Mouse (Mus musculus) CH12.LX (cell line): Measurements from ENCODE around the gene Gtf3c5. TPM values are rescaled to one million over a fixed set of nuclear protein-coding genes. Genes with fewer than 3 reads are reported as not detected.

Experiments used
- DNase-seq: peaks from one replicate; pipeline ENCODE4 v3.0.0-alpha.2; 2013; ENCODE audit errors: extremely low read depth
- H3K27ac ChIP-seq: 2 replicates; pipeline ENCODE4 v1.5.1; 2012; ENCODE audit warnings: low read depth, mild to moderate bottlenecking, control low read depth, moderate library complexity; ENCODE audit not compliant: insufficient read depth
- H3K27me3 ChIP-seq: replicated peaks from 2 replicates; pipeline ENCODE3; 2012; ENCODE audit warnings: inconsistent platforms
- H3K36me3 ChIP-seq, 2 experiments: replicated peaks in 1 of 2; 2 replicates each; pipeline versions ENCODE3 to v1.6.1; 2012; ENCODE audit warnings: inconsistent platforms in 1 of 2, low read length in 1 of 2, mild to moderate bottlenecking in 1 of 2, mixed read lengths in 1 of 2, moderate library complexity in 1 of 2; ENCODE audit not compliant: control insufficient read depth in 1 of 2, insufficient read depth in 1 of 2
- H3K4me1 ChIP-seq, 2 experiments: 2 replicates each; pipeline ENCODE4 v1.6.1; 2012; ENCODE audit warnings: inconsistent platforms in 1 of 2, moderate library complexity in 1 of 2; ENCODE audit not compliant: insufficient read depth in 2 of 2, control insufficient read depth in 1 of 2
- H3K4me2 ChIP-seq: 2 replicates; pipeline ENCODE4 v1.6.1; 2012; ENCODE audit warnings: low read depth, mild to moderate bottlenecking, control low read depth; ENCODE audit not compliant: poor library complexity, insufficient read depth, severe bottlenecking
- H3K4me3 ChIP-seq, 3 experiments: fragments of 150-350 bp in 1 of 3; sonication (generic) in 1 of 3; replicated peaks in 1 of 3; 2 replicates each; pipeline versions ENCODE3 to v1.5.1; 2011 to 2012; ENCODE audit warnings: low read depth in 2 of 3, low read length in 2 of 3, mild to moderate bottlenecking in 2 of 3, moderate library complexity in 2 of 3, control low read depth in 1 of 3, improper control_type of control experiment in 1 of 3, inconsistent platforms in 1 of 3, mixed read lengths in 1 of 3; ENCODE audit not compliant: poor library complexity in 1 of 3
- H3K79me2 ChIP-seq: replicated peaks from 2 replicates; pipeline ENCODE4 v1.6.1; 2012; ENCODE audit warnings: mild to moderate bottlenecking, moderate library complexity; ENCODE audit not compliant: control insufficient read depth, poor library complexity, insufficient read depth, severe bottlenecking; ENCODE audit errors: extremely low read depth
- H3K9ac ChIP-seq: 2 replicates; pipeline ENCODE4 v1.6.1; 2012; ENCODE audit warnings: low read depth, mild to moderate bottlenecking, control low read depth, moderate library complexity; ENCODE audit not compliant: insufficient read depth
- H3K9me3 ChIP-seq: replicated peaks from 2 replicates; pipeline ENCODE3; 2012; ENCODE audit warnings: low read length, inconsistent platforms, mixed read lengths
- BHLHE40 ChIP-seq: IDR thresholded peaks from 2 replicates; pipeline ENCODE4 v1.6.1; 2011; ENCODE audit warnings: mild to moderate bottlenecking, low read depth, low read length, improper control_type of control experiment
- CHD1 ChIP-seq: IDR thresholded peaks from 2 replicates; pipeline ENCODE4 v1.6.1; 2012; ENCODE audit warnings: low read depth, low read length, improper control_type of control experiment, inconsistent platforms
- CHD2 ChIP-seq: IDR thresholded peaks from 2 replicates; pipeline ENCODE4 v1.6.1; 2011; ENCODE audit warnings: low read length, improper control_type of control experiment
- CTCF ChIP-seq, 2 experiments: IDR thresholded peaks in 1 of 2; conservative IDR thresholded peaks in 1 of 2; 2 replicates each; pipeline ENCODE4 v1.5.1; 2011 to 2012; ENCODE audit warnings: low read depth in 2 of 2, low read length in 2 of 2, improper control_type of control experiment in 1 of 2, inconsistent platforms in 1 of 2, mild to moderate bottlenecking in 1 of 2, moderate library complexity in 1 of 2
- E2F4 ChIP-seq: IDR thresholded peaks from 2 replicates; pipeline ENCODE4 v1.6.1; 2011; ENCODE audit warnings: low read depth, low read length, improper control_type of control experiment; ENCODE audit not compliant: insufficient replicate concordance
- ELF1 ChIP-seq: IDR thresholded peaks from 2 replicates; pipeline ENCODE4 v1.6.1; 2014; ENCODE audit warnings: low read depth, mild to moderate bottlenecking, inconsistent platforms, low read length, improper control_type of control experiment
- EP300 ChIP-seq: IDR thresholded peaks from 2 replicates; pipeline ENCODE4 v1.6.1; 2011; ENCODE audit warnings: low read length, improper control_type of control experiment
- ETS1 ChIP-seq: conservative IDR thresholded peaks from 2 replicates; pipeline ENCODE4 v1.6.1; 2012; ENCODE audit warnings: low read depth, mild to moderate bottlenecking, inconsistent platforms, low read length, improper control_type of control experiment, moderate library complexity
- GABPA ChIP-seq: IDR thresholded peaks from 2 replicates; pipeline ENCODE4 v1.6.1; 2012; ENCODE audit warnings: low read depth, low read length, improper control_type of control experiment, inconsistent platforms; ENCODE audit not compliant: insufficient replicate concordance
- HCFC1 ChIP-seq: IDR thresholded peaks from 2 replicates; pipeline ENCODE4 v1.6.1; 2012; ENCODE audit warnings: low read depth, mild to moderate bottlenecking, inconsistent platforms, low read length, improper control_type of control experiment
- IRF4 ChIP-seq: IDR thresholded peaks from 2 replicates; pipeline ENCODE4 v1.6.1; 2014; ENCODE audit warnings: low read depth, mild to moderate bottlenecking, inconsistent platforms, low read length, improper control_type of control experiment
- JUN ChIP-seq: IDR thresholded peaks from 2 replicates; pipeline ENCODE4 v1.6.1; 2011; ENCODE audit warnings: low read depth, mild to moderate bottlenecking, low read length, improper control_type of control experiment, moderate library complexity; ENCODE audit not compliant: insufficient read depth
- KAT2A ChIP-seq: IDR thresholded peaks from 2 replicates; pipeline ENCODE4 v1.6.1; 2012; ENCODE audit warnings: low read length, improper control_type of control experiment, inconsistent platforms; ENCODE audit not compliant: insufficient replicate concordance
- MAFK ChIP-seq: IDR thresholded peaks from 2 replicates; pipeline ENCODE4 v1.6.1; 2011; ENCODE audit warnings: low read length, improper control_type of control experiment; ENCODE audit not compliant: insufficient replicate concordance
- MAX ChIP-seq: IDR thresholded peaks from 2 replicates; pipeline ENCODE4 v1.6.1; 2011; ENCODE audit warnings: low read length, improper control_type of control experiment
- MAZ ChIP-seq: IDR thresholded peaks from 2 replicates; pipeline ENCODE4 v1.6.1; 2012; ENCODE audit warnings: low read depth, mild to moderate bottlenecking, inconsistent platforms, low read length, improper control_type of control experiment, moderate library complexity
- MXI1 ChIP-seq: IDR thresholded peaks from 2 replicates; pipeline ENCODE4 v1.6.1; 2011; ENCODE audit warnings: mild to moderate bottlenecking, low read depth, low read length, improper control_type of control experiment
- MYC ChIP-seq: IDR thresholded peaks from 2 replicates; pipeline ENCODE4 v1.6.1; 2011; ENCODE audit warnings: low read depth, mild to moderate bottlenecking, improper control_type of control experiment, low read length
- NELFE ChIP-seq: IDR thresholded peaks from 2 replicates; pipeline ENCODE4 v1.6.1; 2011; ENCODE audit warnings: low read depth, low read length, improper control_type of control experiment
- NRF1 ChIP-seq: IDR thresholded peaks from 2 replicates; pipeline ENCODE4 v1.6.1; 2014; ENCODE audit warnings: low read depth, mild to moderate bottlenecking, inconsistent platforms, low read length, improper control_type of control experiment, moderate library complexity
- PAX5 ChIP-seq: IDR thresholded peaks from 2 replicates; pipeline ENCODE4 v1.6.1; 2012; ENCODE audit warnings: low read length, inconsistent platforms, mixed read lengths
- POLR2A ChIP-seq: IDR thresholded peaks from 2 replicates; pipeline ENCODE4 v1.6.1; 2011; ENCODE audit warnings: low read depth, mild to moderate bottlenecking, improper control_type of control experiment, low read length
- POLR2AphosphoS2 ChIP-seq: IDR thresholded peaks from 2 replicates; pipeline ENCODE4 v1.6.1; 2011; ENCODE audit warnings: low read depth, low read length, improper control_type of control experiment
- RCOR1 ChIP-seq: conservative IDR thresholded peaks from 2 replicates; pipeline ENCODE4 v1.6.1; 2012; ENCODE audit warnings: low read depth, mild to moderate bottlenecking, inconsistent platforms, low read length, improper control_type of control experiment
- SIN3A ChIP-seq: IDR thresholded peaks from 2 replicates; pipeline ENCODE4 v1.6.1; 2012; ENCODE audit warnings: low read length, improper control_type of control experiment, inconsistent platforms
- SMC3 ChIP-seq: IDR thresholded peaks from 2 replicates; pipeline ENCODE4 v1.6.1; 2011; ENCODE audit warnings: low read depth, low read length, improper control_type of control experiment
- TBP ChIP-seq: conservative IDR thresholded peaks from 2 replicates; pipeline ENCODE4 v1.6.1; 2011; ENCODE audit warnings: low read depth, low read length, improper control_type of control experiment
- TCF12 ChIP-seq: IDR thresholded peaks from 2 replicates; pipeline ENCODE4 v1.6.1; 2014; ENCODE audit warnings: low read depth, mild to moderate bottlenecking, inconsistent platforms, low read length, improper control_type of control experiment
- UBTF ChIP-seq: IDR thresholded peaks from 2 replicates; pipeline ENCODE4 v1.6.1; 2012; ENCODE audit warnings: low read depth, mild to moderate bottlenecking, inconsistent platforms, low read length, improper control_type of control experiment, moderate library complexity
- USF1 ChIP-seq: IDR thresholded peaks from 2 replicates; pipeline ENCODE4 v1.6.1; 2014; ENCODE audit warnings: low read depth, mild to moderate bottlenecking, inconsistent platforms, low read length, improper control_type of control experiment
- USF2 ChIP-seq: conservative IDR thresholded peaks from 2 replicates; pipeline ENCODE4 v1.6.1; 2011; ENCODE audit warnings: low read depth, low read length, improper control_type of control experiment
- ZKSCAN1 ChIP-seq: IDR thresholded peaks from 2 replicates; pipeline ENCODE4 v1.6.1; 2012; ENCODE audit warnings: low read depth, inconsistent platforms, low read length, improper control_type of control experiment, borderline replicate concordance
- ZMIZ1 ChIP-seq: IDR thresholded peaks from 2 replicates; pipeline ENCODE4 v1.6.1; 2012; ENCODE audit warnings: low read depth, mild to moderate bottlenecking, inconsistent platforms, low read length, improper control_type of control experiment
- ZNF384 ChIP-seq: IDR thresholded peaks from 2 replicates; pipeline ENCODE4 v1.6.1; 2012; ENCODE audit warnings: low read depth, low read length, improper control_type of control experiment, inconsistent platforms
- dilution Hi-C: fragments of 300-500 bp; cut with MboI; formaldehyde crosslinking; loops from 2 replicates; pipeline ENCODE4 v1.14.3; 2020; ENCODE audit warnings: low sequenced_read_pairs; ENCODE audit not compliant: extremely low pct_unique_long_range_greater_than_20kb, extremely low pct_ligation_motif_present
- in situ Hi-C: fragments of 300-500 bp; cut with MboI; formaldehyde crosslinking; loops from 3 replicates; pipeline ENCODE4 v1.14.3; 2019; ENCODE audit warnings: low sequenced_read_pairs, low pct_ligation_motif_present, low pct_unique_long_range_greater_than_20kb, mixed read lengths
- polyA plus RNA-seq: library from polyadenylated mRNA; unstranded; fragments of >175 nt; gene quantifications from 2 replicates; pipeline ENCODE4 v1.2.1, GENCODE M21; 2012; ENCODE audit warnings: low read depth; ENCODE audit not compliant: insufficient read length
- total RNA-seq, 2 experiments: library from RNA; depleted of rRNA; stranded (reverse); fragments of 300-350 nt in 1 of 2; fragments of >200 nt in 1 of 2; gene quantifications; 2 replicates each; pipeline ENCODE4 v1.2.3; 2012 to 2014

Gene Gtf3c5
- total and polyA plus RNA-seq, 3 experiments, result 8.6 to 27.4 (median 12.5) TPM

GRCm38 (mm10) chr2:28585043-28585571 lies 1.6 kb upstream of the Gtf3c5 start (continued):
- TF ChIP-seq NELFE, result peak; percentile 98
- TF ChIP-seq ZNF384, result peak; percentile 70
- no peak for TF ChIP-seq E2F4
- no peak for TF ChIP-seq GABPA
- no peak for TF ChIP-seq MAZ
- 0 out of 2 replicates have a peak, but pooled peaks have one; percentile 9 for TF ChIP-seq ETS1
- no peak for TF ChIP-seq POLR2A
- TF ChIP-seq MAFK, result no peak
- TF ChIP-seq MYC, result peak; percentile 91
- TF ChIP-seq TCF12, result peak; percentile 75
- TF ChIP-seq ZKSCAN1, result peak; percentile 99
- TF ChIP-seq MAX, result peak; percentile 81

- Histone ChIP-seq H3K4me2 (peak overlapping the region; percentile 94; the same call in 1 of the 2 replicates), H3K9ac (peak overlapping the region; percentile 75), H3K27me3 (peaks cover 2% of the 10 kb centered on the region), H3K27ac (peak overlapping the region; percentile 50; the same call in 1 of the 2 replicates), H3K9me3 (no peaks in the 10 kb centered on the region), H3K79me2 (no peaks in the 10 kb centered on the region), H3K4me1 (peaks cover 15 to 33% of the 10 kb centered on the region in 2 experiments), H3K36me3 (peaks cover 13 to 33% of the 10 kb centered on the region in 2 experiments), H3K4me3 (peak overlapping the region; percentile 78 to 98 (median 95))
- peak; percentile 92 for DNase-seq
- dilution Hi-C loops, result no loop called here
- in situ Hi-C loops, result no loop called here
- peak; percentile 71; the same call in 1 of the 2 replicates for TF ChIP-seq ELF1
- peak; percentile 89 for TF ChIP-seq MXI1
- no peak for TF ChIP-seq JUN
- peak; percentile 58 for TF ChIP-seq NELFE
- TF ChIP-seq TBP, result peak; percentile 87
- TF ChIP-seq KAT2A, result peak; percentile 86; the same call in 1 of the 2 replicates
- peak; percentile 96 for TF ChIP-seq TCF12
- no peak for TF ChIP-seq MAFK
- no peak for TF ChIP-seq USF2
- no peak; the same call in 1 of the 2 replicates for TF ChIP-seq CHD1
- TF ChIP-seq EP300, result no peak
- TF ChIP-seq PAX5, result no peak
- peak; percentile 55; the same call in 1 of the 2 replicates for TF ChIP-seq POLR2AphosphoS2
- TF ChIP-seq MAZ, result peak; percentile 77; the same call in 1 of the 2 replicates
- no peak for TF ChIP-seq USF1
- TF ChIP-seq CHD2, result peak; percentile 50; the same call in 1 of the 2 replicates
- peak; percentile 66 for TF ChIP-seq NRF1
- TF ChIP-seq ETS1, result no peak; the same call in 1 of the 2 replicates
- no peak for TF ChIP-seq SMC3
- TF ChIP-seq ZMIZ1, result peak; percentile 67
- peak; percentile 83 for TF ChIP-seq MAX
- peak; percentile 65; the same call in 1 of the 2 replicates for TF ChIP-seq IRF4
- no peak; the same call in 1 of the 2 replicates for TF ChIP-seq GABPA
- peak; percentile 99 for TF ChIP-seq SIN3A
- peak; percentile 62; the same call in 1 of the 2 replicates for TF ChIP-seq UBTF
- 0 out of 4 replicates have a peak, but pooled peaks of 1 of the 2 experiments have one; percentile 2 for TF ChIP-seq CTCF (conservative IDR thresholded peaks at IDR 0.05 in 1 of 2, IDR thresholded peaks at IDR 0.05 in 1 of 2; ENCODE audit: low read depth in 2 of 2, low read length in 2 of 2)
- TF ChIP-seq HCFC1, result peak; percentile 93
- peak; percentile 97 for TF ChIP-seq E2F4
- no peak for TF ChIP-seq RCOR1
- TF ChIP-seq BHLHE40, result no peak
These were observed 751 bp downstream of the Gtf3c5 start for GRCm38 (mm10) chr2:28582647-28583353.
